Mouse (Mus musculus): ENCODE results near the gene Hivep3. TPM values are rescaled to one million over a fixed set of nuclear protein-coding genes. Genes with fewer than 3 reads are reported as not detected.

Hivep3 gene
- polyA plus RNA-seq, 1 experiment from 2014 or later: 7.8 TPM

GRCm38 (mm10) chr4:119806556-119806955 lies 73.0 kb downstream of the Hivep3 start:
- no peaks in the 10 kb centered on the region for H3K9me3 ChIP-seq
- no peak overlapping the region for H3K4me2 ChIP-seq
- no peak overlapping the region for H3K4me3 ChIP-seq (replicated peaks)
- H3K27ac ChIP-seq: no peak overlapping the region
- H3K4me1 ChIP-seq: no peaks in the 10 kb centered on the region
- 72% methylated on average over 2 of the region's 2 CpGs for WGBS
- no peaks in the 10 kb centered on the region for H3K36me3 ChIP-seq
- H3K27me3 ChIP-seq (replicated peaks): no peaks in the 10 kb centered on the region
- H3K9ac ChIP-seq: no peak overlapping the region
- no peak for ATAC-seq (ENCODE audit: insufficient read depth, low FRiP score, low read depth)

GRCm38 (mm10) chr4:119807359-119807758 lies 73.8 kb downstream of the Hivep3 start:
- no peaks in the 10 kb centered on the region for H3K27me3 ChIP-seq (replicated peaks)
- WGBS: 43% methylated on average over 2 of the region's 2 CpGs
- no peaks in the 10 kb centered on the region for H3K9me3 ChIP-seq
- no peak overlapping the region for H3K4me2 ChIP-seq
- H3K27ac ChIP-seq: no peak overlapping the region
- H3K4me3 ChIP-seq (replicated peaks): no peak overlapping the region
- no peaks in the 10 kb centered on the region for H3K4me1 ChIP-seq
- H3K36me3 ChIP-seq: no peaks in the 10 kb centered on the region
- no peak overlapping the region for H3K9ac ChIP-seq
- ATAC-seq (ENCODE audit: insufficient read depth, low FRiP score, low read depth): no peak

- 34% methylated on average over 5 of the region's 5 CpGs for WGBS
- H3K4me3 ChIP-seq (replicated peaks): no peak overlapping the region
- peaks cover 2% of the 10 kb centered on the region; the same call in 1 of the 2 replicates for H3K27me3 ChIP-seq (replicated peaks)
- no peak overlapping the region for H3K4me2 ChIP-seq
- H3K9me3 ChIP-seq: no peaks in the 10 kb centered on the region
- ATAC-seq (ENCODE audit: insufficient read depth, low FRiP score, low read depth): no peak
- peaks cover 6% of the 10 kb centered on the region; the same call in 1 of the 2 replicates for H3K4me1 ChIP-seq
- no peaks in the 10 kb centered on the region for H3K36me3 ChIP-seq
- H3K9ac ChIP-seq: no peak overlapping the region
- H3K27ac ChIP-seq: no peak overlapping the region
These were observed 75.7 kb downstream of the Hivep3 start for GRCm38 (mm10) chr4:119809245-119809644.

GRCm38 (mm10) chr4:119812775-119813174 lies 79.2 kb downstream of the Hivep3 start:
- H3K4me3 ChIP-seq (replicated peaks): no peak overlapping the region
- no peak overlapping the region for H3K27ac ChIP-seq
- no peaks in the 10 kb centered on the region for H3K36me3 ChIP-seq
- H3K9me3 ChIP-seq: no peaks in the 10 kb centered on the region
- ATAC-seq (ENCODE audit: insufficient read depth, low FRiP score, low read depth): no peak
- peaks cover 4% of the 10 kb centered on the region; the same call in 1 of the 2 replicates for H3K27me3 ChIP-seq (replicated peaks)
- peaks cover 21% of the 10 kb centered on the region for H3K4me1 ChIP-seq
- H3K4me2 ChIP-seq: no peak overlapping the region
- H3K9ac ChIP-seq: no peak overlapping the region
- 17% methylated on average over 2 of the region's 2 CpGs for WGBS

GRCm38 (mm10) chr4:119813500-119814184 lies 80.1 kb downstream of the Hivep3 start:
- Histone ChIP-seq H3K27me3 (replicated peaks) (peaks cover 4% of the 10 kb centered on the region; the same call in 1 of the 2 replicates), H3K9ac (no peak overlapping the region), H3K4me3 (replicated peaks) (peak overlapping the region; percentile 52; the same call in 1 of the 2 replicates), H3K4me2 (peak overlapping the region; percentile 82), H3K27ac (no peak overlapping the region; the same call in 1 of the 2 replicates), H3K36me3 (no peaks in the 10 kb centered on the region), H3K9me3 (no peaks in the 10 kb centered on the region), H3K4me1 (peaks cover 21% of the 10 kb centered on the region)
- 12% methylated on average over 8 of the region's 12 CpGs for WGBS
- 0 out of 2 replicates have a peak, but pooled peaks have one; percentile 45 for ATAC-seq (ENCODE audit: insufficient read depth, low FRiP score, low read depth)

- ATAC-seq (ENCODE audit: insufficient read depth, low FRiP score, low read depth): no peak
- peaks cover 4% of the 10 kb centered on the region; the same call in 1 of the 2 replicates for H3K27me3 ChIP-seq (replicated peaks)
- peaks cover 21% of the 10 kb centered on the region for H3K4me1 ChIP-seq
- H3K27ac ChIP-seq: no peak overlapping the region; the same call in 1 of the 2 replicates
- peak overlapping the region; percentile 22; the same call in 1 of the 2 replicates for H3K9ac ChIP-seq
- H3K36me3 ChIP-seq: no peaks in the 10 kb centered on the region
- WGBS: 2% methylated on average over 47 of the region's 47 CpGs
- peak overlapping the region; percentile 82 for H3K4me2 ChIP-seq
- H3K4me3 ChIP-seq (replicated peaks): peak overlapping the region; percentile 52
- H3K9me3 ChIP-seq: no peaks in the 10 kb centered on the region
These were observed 80.9 kb downstream of the Hivep3 start for GRCm38 (mm10) chr4:119814185-119815132.

- Histone ChIP-seq H3K36me3 (no peaks in the 10 kb centered on the region), H3K4me3 (replicated peaks) (peak overlapping the region; percentile 52), H3K4me2 (peak overlapping the region; percentile 82), H3K27me3 (replicated peaks) (peaks cover 4% of the 10 kb centered on the region; the same call in 1 of the 2 replicates), H3K9me3 (no peaks in the 10 kb centered on the region), H3K27ac (no peak overlapping the region), H3K9ac (peak overlapping the region; percentile 22; the same call in 1 of the 2 replicates), H3K4me1 (peaks cover 21% of the 10 kb centered on the region)
- no peak for ATAC-seq (ENCODE audit: insufficient read depth, low FRiP score, low read depth)
- 11% methylated on average over 7 of the region's 7 CpGs for WGBS
These were observed 81.7 kb downstream of the Hivep3 start for GRCm38 (mm10) chr4:119815133-119815792.

- Histone ChIP-seq H3K9ac (no peak overlapping the region), H3K27ac (peak overlapping the region; percentile 69; the same call in 1 of the 2 replicates), H3K4me1 (peaks cover 21% of the 10 kb centered on the region), H3K27me3 (replicated peaks) (peaks cover 4% of the 10 kb centered on the region; the same call in 1 of the 2 replicates), H3K4me2 (peak overlapping the region; percentile 82), H3K36me3 (no peaks in the 10 kb centered on the region), H3K9me3 (no peaks in the 10 kb centered on the region), H3K4me3 (replicated peaks) (no peak overlapping the region)
- ATAC-seq (ENCODE audit: insufficient read depth, low FRiP score, low read depth): no peak
These were observed 82.2 kb downstream of the Hivep3 start for GRCm38 (mm10) chr4:119815793-119816161.

- Histone ChIP-seq H3K4me2 (no peak overlapping the region), H3K36me3 (no peaks in the 10 kb centered on the region), H3K9me3 (no peaks in the 10 kb centered on the region), H3K27me3 (replicated peaks) (peaks cover 4% of the 10 kb centered on the region; the same call in 1 of the 2 replicates), H3K27ac (peak overlapping the region; percentile 69), H3K4me3 (replicated peaks) (no peak overlapping the region), H3K4me1 (peaks cover 21% of the 10 kb centered on the region), H3K9ac (no peak overlapping the region)
- ATAC-seq (ENCODE audit: insufficient read depth, low FRiP score, low read depth): peak; percentile 71
- 47% methylated on average over 7 of the region's 7 CpGs for WGBS
These were observed 83.2 kb downstream of the Hivep3 start for GRCm38 (mm10) chr4:119816620-119817356.

GRCm38 (mm10) chr4:119825956-119826355 lies 92.4 kb downstream of the Hivep3 start:
- WGBS: 67% methylated on average over 3 of the region's 3 CpGs
- no peak overlapping the region for H3K27ac ChIP-seq
- H3K4me3 ChIP-seq (replicated peaks): no peak overlapping the region
- no peak for ATAC-seq (ENCODE audit: insufficient read depth, low FRiP score, low read depth)
- H3K9ac ChIP-seq: no peak overlapping the region
- H3K4me1 ChIP-seq: no peaks in the 10 kb centered on the region
- no peak overlapping the region for H3K4me2 ChIP-seq
- H3K27me3 ChIP-seq (replicated peaks): no peaks in the 10 kb centered on the region
- no peaks in the 10 kb centered on the region for H3K9me3 ChIP-seq
- no peaks in the 10 kb centered on the region for H3K36me3 ChIP-seq

- Histone ChIP-seq H3K36me3 (no peaks in the 10 kb centered on the region), H3K9me3 (no peaks in the 10 kb centered on the region), H3K27ac (no peak overlapping the region), H3K9ac (no peak overlapping the region), H3K27me3 (replicated peaks) (no peaks in the 10 kb centered on the region), H3K4me3 (replicated peaks) (no peak overlapping the region), H3K4me2 (no peak overlapping the region), H3K4me1 (no peaks in the 10 kb centered on the region)
- 62% methylated on average over 3 of the region's 3 CpGs for WGBS
- ATAC-seq (ENCODE audit: insufficient read depth, low FRiP score, low read depth): no peak
These were observed 94.8 kb downstream of the Hivep3 start for GRCm38 (mm10) chr4:119828386-119828785.

Measured in stomach, embryonic 15.5 days (tissue).